Mouse (Mus musculus) embryonic facial prominence, embryonic 14.5 days (tissue): ENCODE data around the gene Haus5. TPM values are rescaled to one million over a fixed set of nuclear protein-coding genes. Genes with fewer than 3 reads are reported as not detected.
A peak's percentile ranks its signal among the peaks of the same experiment; 100 is the strongest.

ENCODE experiments used
- ATAC-seq: fragments of 200-750 bp; cut with Nextera tagmentation; 2 replicates; pipeline ENCODE4 v1.8.0; 2017; ENCODE audit warnings: low read depth, moderate number of reproducible peaks, moderate TSS enrichment
- DNase-seq: peaks from one replicate; pipeline ENCODE4 v3.0.0-alpha.2; 2015; ENCODE audit warnings: low spot score
- H3K27ac ChIP-seq: fragments of 300-500 bp; sonication (generic); replicated peaks from 2 replicates; pipeline ENCODE4 v1.5.1; 2014; ENCODE audit warnings: low read depth, mild to moderate bottlenecking, low read length, moderate library complexity
- H3K27me3 ChIP-seq: fragments of 300-500 bp; sonication (generic); replicated peaks from 2 replicates; pipeline ENCODE4 v1.6.1; 2014; ENCODE audit warnings: low read length; ENCODE audit not compliant: control insufficient read depth, insufficient read depth
- H3K36me3 ChIP-seq: fragments of 300-500 bp; sonication (generic); 2 replicates; pipeline ENCODE4 v1.6.1; 2014; ENCODE audit warnings: low read length, mixed read lengths; ENCODE audit not compliant: control insufficient read depth, insufficient read depth
- H3K4me1 ChIP-seq: fragments of 300-500 bp; sonication (generic); 2 replicates; pipeline ENCODE4 v1.6.1; 2014; ENCODE audit warnings: antibody characterized with exemption, low read length; ENCODE audit not compliant: control insufficient read depth, insufficient read depth
- H3K4me2 ChIP-seq: fragments of 300-500 bp; sonication (generic); 2 replicates; pipeline ENCODE4 v1.6.1; 2014; ENCODE audit warnings: low read depth, mild to moderate bottlenecking, low read length, moderate library complexity, mixed read lengths
- H3K4me3 ChIP-seq: fragments of 300-500 bp; sonication (generic); 2 replicates; pipeline ENCODE4 v1.5.1; 2014; ENCODE audit warnings: low read depth, mild to moderate bottlenecking, low read length
- H3K9ac ChIP-seq: fragments of 300-500 bp; sonication (generic); 2 replicates; pipeline ENCODE4 v1.6.1; 2014; ENCODE audit warnings: low read depth, mild to moderate bottlenecking, low read length, moderate library complexity, mixed read lengths
- H3K9me3 ChIP-seq: fragments of 300-500 bp; sonication (generic); 2 replicates; pipeline ENCODE4 v1.6.1; 2016; ENCODE audit warnings: low read length; ENCODE audit not compliant: control insufficient read depth
- WGBS: fragments of 180-500 bp; shearing (Covaris S2); extraction: QIAGEN DNeasy Blood & Tissue Kit; methylation state at CpG from one replicate; pipeline ENCODE4 v1.1.7; 2014; 5-methylcytosine and 5-hydroxymethylcytosine counted together
- polyA plus RNA-seq: library from polyadenylated mRNA; unstranded; fragments of >200 nt; fragmentation: Nextera tagmentation; extraction: Ambion mirVana; gene quantifications from 2 replicates; pipeline ENCODE4 v1.2.1, GENCODE M21; 2014

The Haus5 gene
- polyA plus RNA-seq, 1 experiment from 2014 or later: 30.7 TPM

DNA sequence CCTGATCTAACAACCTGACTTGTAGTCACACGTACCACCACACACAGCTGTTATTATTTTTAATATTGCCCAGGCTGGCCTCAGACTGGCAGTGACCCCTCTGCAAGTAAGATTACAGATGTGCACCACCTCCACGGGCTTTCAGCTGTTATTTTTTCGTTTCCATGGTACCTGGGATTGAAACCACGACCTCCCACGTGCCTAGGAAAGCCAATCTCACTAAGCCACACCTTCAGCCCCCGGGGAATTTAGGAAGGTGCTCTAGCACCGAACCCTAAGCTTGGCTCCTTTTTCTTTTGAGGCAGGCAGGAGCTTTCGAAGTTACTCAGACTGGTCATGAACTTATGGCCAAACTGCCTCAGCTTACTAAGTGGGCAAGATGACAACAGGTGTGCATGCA, 60.4 kb downstream of the Haus5 start:
- Histone ChIP-seq H3K9me3 (no peaks in the 10 kb centered on the region), H3K9ac (no peak overlapping the region), H3K4me1 (no peaks in the 10 kb centered on the region), H3K4me2 (no peak overlapping the region), H3K4me3 (no peak overlapping the region), H3K36me3 (no peaks in the 10 kb centered on the region), H3K27ac (no peak overlapping the region), H3K27me3 (no peaks in the 10 kb centered on the region)
- 40% methylated on average over 8 of the region's 8 CpGs for WGBS
- DNase-seq: peak; percentile 35
- ATAC-seq: no peak

Other genes starting within 250 kb of the Haus5 start
- gene Hcst, start 245.1 kb downstream of the Haus5 start, polyA plus RNA-seq: 2.2 and 2.4 TPM in 2 replicates
- 1.0 and 2.0 TPM in 2 replicates for gene Nfkbid, start 243.3 kb downstream of the Haus5 start, polyA plus RNA-seq
- gene Aplp1, start 219.5 kb downstream of the Haus5 start, polyA plus RNA-seq: 51.0 and 53.6 TPM in 2 replicates
- gene Kirrel2, start 207.3 kb downstream of the Haus5 start, polyA plus RNA-seq: 0.45 and 0.82 TPM in 2 replicates
- gene Nphs1, start 206.7 kb downstream of the Haus5 start, polyA plus RNA-seq: 0.22 and 0.35 TPM in 2 replicates
- gene Prodh2, start 171.4 kb downstream of the Haus5 start, polyA plus RNA-seq: not detected in 2 replicates
- 9.7 and 10.9 TPM in 2 replicates for gene Arhgap33, start 129.9 kb downstream of the Haus5 start, polyA plus RNA-seq
- gene Hspb6, start 112.8 kb downstream of the Haus5 start, polyA plus RNA-seq: 16.8 and 20.4 TPM in 2 replicates
- 8.1 and 9.9 TPM in 2 replicates for gene Proser3, start 112.7 kb downstream of the Haus5 start, polyA plus RNA-seq
- 45.7 and 50.5 TPM in 2 replicates for gene Lin37, start 105.2 kb downstream of the Haus5 start, polyA plus RNA-seq
- gene U2af1l4, start 101.7 kb downstream of the Haus5 start, polyA plus RNA-seq: 85.4 and 88.0 TPM in 2 replicates
- 4.7 and 5.1 TPM in 2 replicates for gene Gm49396, start 101.7 kb downstream of the Haus5 start, polyA plus RNA-seq
- 108 and 113 TPM in 2 replicates for gene Psenen, start 101.4 kb downstream of the Haus5 start, polyA plus RNA-seq
- gene Igflr1, start 99.6 kb downstream of the Haus5 start, polyA plus RNA-seq: 2.1 and 2.9 TPM in 2 replicates
- 11.7 and 13.3 TPM in 2 replicates for gene Kmt2b, start 76.3 kb downstream of the Haus5 start, polyA plus RNA-seq
- gene Zbtb32, start 66.1 kb downstream of the Haus5 start, polyA plus RNA-seq: 0.26 and 0.45 TPM in 2 replicates
- gene Upk1a, start 52.1 kb downstream of the Haus5 start, polyA plus RNA-seq: 0.39 and 0.47 TPM in 2 replicates
- gene Cox6b1, start 38.8 kb downstream of the Haus5 start, polyA plus RNA-seq: 860 and 1,015 TPM in 2 replicates
- not detected in 2 replicates for gene Etv2, start 29.1 kb downstream of the Haus5 start, polyA plus RNA-seq
- 93.1 and 106 TPM in 2 replicates for gene Rbm42, start 14.7 kb downstream of the Haus5 start, polyA plus RNA-seq
- gene Pmis2, start 6.6 kb upstream of the Haus5 start, polyA plus RNA-seq: not detected in 2 replicates
- gene 2200002J24Rik, start 33.9 kb upstream of the Haus5 start, polyA plus RNA-seq: 0.37 and 0.46 TPM in 2 replicates
- gene Atp4a, start 47.2 kb upstream of the Haus5 start, polyA plus RNA-seq: 0.32 and 0.54 TPM in 2 replicates
- 212 and 214 TPM in 2 replicates for gene Tmem147, start 64.5 kb upstream of the Haus5 start, polyA plus RNA-seq
- 0.33 and 0.38 TPM in 2 replicates for gene Gapdhs, start 78.7 kb upstream of the Haus5 start, polyA plus RNA-seq
- 12.4 and 33.7 TPM in 2 replicates for gene Sbsn, start 86.5 kb upstream of the Haus5 start, polyA plus RNA-seq
- 123 and 159 TPM in 2 replicates for gene Dmkn, start 98.8 kb upstream of the Haus5 start, polyA plus RNA-seq
- gene Krtdap, start 122.9 kb upstream of the Haus5 start, polyA plus RNA-seq: 428 and 557 TPM in 2 replicates
- gene Ffar2, start 158.8 kb upstream of the Haus5 start, polyA plus RNA-seq: 0.14 and 0.46 TPM in 2 replicates
- not detected in 2 replicates for gene Ffar3, start 191.2 kb upstream of the Haus5 start, polyA plus RNA-seq
- not detected in 2 replicates for gene Ffar1, start 196.6 kb upstream of the Haus5 start, polyA plus RNA-seq
- 0.22 TPM in 1 of 2 replicates, not detected in the other for gene Cd22, start 215.3 kb upstream of the Haus5 start, polyA plus RNA-seq
- 1.3 and 1.4 TPM in 2 replicates for gene Mag, start 249.9 kb upstream of the Haus5 start, polyA plus RNA-seq